Mouse (Mus musculus) right cerebral cortex, postnatal 25 days (tissue): ENCODE measurements around the gene Nlrp4a.
"Not testable (repeated sequence)": the region's sequence is repeated elsewhere in the genome, so short reads cannot be mapped to it uniquely, and the experiment has no call there.

Experiments used
- DNase-seq: peaks from one replicate; pipeline ENCODE4 v3.0.0; 2022

Nlrp4a gene

DNA sequence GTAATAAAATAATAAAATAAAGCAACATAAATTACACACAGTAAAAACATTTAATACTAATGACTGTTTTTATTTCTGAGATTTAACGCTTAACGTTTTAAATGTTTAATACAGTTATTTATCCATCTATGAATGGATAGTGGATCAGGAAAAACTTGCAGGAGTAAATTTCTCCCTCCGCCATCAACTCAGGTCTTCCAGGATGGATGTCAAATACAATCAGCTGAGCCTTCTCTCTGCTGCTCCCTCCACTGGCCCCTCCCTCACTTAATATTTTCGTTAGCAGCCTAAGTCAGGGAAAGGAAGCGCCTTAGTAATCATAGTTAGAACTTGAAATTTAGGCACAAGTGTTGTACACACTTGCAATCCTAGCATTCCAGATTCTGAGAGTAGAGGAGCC is at the start of gene Nlrp4a:
Gene Nlrp4a, plus strand, starts transcription at position 301 of the 400 bp plus-strand sequence.
- no peak for DNase-seq

DNA sequence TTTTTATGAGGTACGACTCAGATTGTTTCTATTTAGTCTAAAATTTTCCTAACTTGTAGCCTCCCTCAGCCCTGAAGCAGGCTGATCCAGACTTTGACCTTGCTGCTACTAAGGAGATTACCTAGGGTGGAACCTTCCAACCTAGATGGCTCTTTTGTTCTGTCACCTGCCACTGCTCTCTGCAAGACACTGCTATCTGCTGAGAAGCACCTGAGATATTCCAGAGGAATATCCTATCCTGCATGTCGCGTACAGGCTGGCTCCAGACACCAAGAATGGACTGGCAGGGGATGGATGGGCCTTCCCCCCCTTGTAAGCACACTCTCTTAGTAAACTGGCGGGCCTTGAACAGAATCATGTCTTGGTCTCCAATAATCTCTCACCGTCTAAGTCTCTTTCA is 48.2 kb upstream of the Nlrp4a start:
- DNase-seq, result not testable (repeated sequence)

DNA sequence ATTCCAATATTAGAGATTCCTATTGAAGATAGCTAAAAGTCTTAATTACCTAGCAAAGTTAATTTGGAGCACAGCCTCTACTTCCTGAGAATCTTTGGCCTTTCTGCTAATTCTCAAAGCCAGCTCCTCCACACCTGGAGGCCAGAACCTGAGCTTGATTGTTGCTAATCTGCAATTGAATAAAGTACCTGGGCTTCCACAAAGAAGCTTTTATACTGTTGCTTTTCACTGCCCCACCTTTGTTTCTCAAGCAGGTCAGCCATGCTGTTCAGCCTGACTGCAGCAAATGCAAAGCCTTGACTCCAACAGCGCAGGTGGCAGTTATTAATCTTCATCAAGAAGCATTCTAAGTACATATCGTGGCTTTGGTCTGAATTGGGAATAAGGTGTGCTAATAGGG is 43.8 kb upstream of the Nlrp4a start:
- DNase-seq, result not testable (repeated sequence)

DNA sequence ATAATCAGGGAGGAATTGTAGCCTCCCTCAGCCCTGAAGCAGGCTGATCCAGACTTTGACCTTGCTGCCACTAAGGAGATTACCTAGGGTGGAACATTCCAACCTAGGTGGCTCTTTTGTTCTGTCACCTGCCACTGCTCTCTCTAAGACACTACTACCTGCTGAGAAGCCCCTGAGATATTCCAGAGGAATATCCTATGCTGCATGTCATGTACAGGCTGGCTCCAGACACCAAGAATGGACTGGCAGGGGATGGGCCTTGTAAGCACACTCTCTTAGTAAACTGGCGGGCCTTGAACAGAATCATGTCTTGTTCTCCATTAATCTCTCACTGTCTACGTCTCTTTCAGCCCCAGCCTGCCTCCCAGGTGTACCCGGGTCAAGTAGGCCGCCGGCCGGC is 43.1 kb upstream of the Nlrp4a start:
- DNase-seq, result not testable (repeated sequence)

DNA sequence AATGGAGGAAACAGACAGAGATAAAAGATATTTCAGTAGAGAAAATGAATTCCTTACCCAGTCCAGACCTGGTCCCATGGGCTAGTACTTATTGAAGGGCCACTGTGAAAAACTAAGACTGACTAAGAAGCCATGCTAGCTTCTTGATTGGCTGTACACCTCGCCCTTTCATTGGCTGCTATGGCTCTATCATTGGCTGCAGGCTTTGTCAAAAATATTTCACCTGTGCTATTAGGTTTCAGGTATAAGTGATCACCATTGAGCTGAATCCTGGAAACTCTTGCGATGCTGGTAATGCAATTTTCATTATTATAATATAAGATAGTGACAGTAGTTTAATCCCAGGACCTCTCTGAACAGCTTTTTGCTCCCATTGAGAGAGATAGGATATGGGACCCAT is 31.3 kb upstream of the Nlrp4a start, which contains the start of gene Nlrp9c:
Gene Nlrp9c, minus strand, starts transcription at position 101 of the 400 bp plus-strand sequence.
- not testable (repeated sequence) for DNase-seq

DNA sequence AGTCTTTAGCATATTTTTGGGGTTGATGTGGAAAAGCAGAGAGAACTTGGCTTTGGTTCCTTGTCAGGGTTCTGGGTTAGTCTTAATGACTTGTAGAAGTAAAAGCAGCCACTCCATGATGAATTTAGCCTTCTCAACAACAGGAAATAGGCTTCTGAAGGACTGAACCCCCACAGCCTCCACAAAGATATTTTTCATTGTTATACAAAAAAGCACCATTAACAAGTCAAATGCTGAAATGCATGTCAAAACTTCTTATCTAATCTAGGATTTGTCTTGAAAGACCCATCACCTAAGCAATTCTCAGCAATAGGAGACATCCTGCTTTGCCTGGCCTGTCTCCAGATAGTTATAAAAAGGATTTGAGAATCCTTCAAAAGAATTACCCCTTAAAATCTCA is 41.8 kb downstream of the Nlrp4a start:
- no peak for DNase-seq

DNA sequence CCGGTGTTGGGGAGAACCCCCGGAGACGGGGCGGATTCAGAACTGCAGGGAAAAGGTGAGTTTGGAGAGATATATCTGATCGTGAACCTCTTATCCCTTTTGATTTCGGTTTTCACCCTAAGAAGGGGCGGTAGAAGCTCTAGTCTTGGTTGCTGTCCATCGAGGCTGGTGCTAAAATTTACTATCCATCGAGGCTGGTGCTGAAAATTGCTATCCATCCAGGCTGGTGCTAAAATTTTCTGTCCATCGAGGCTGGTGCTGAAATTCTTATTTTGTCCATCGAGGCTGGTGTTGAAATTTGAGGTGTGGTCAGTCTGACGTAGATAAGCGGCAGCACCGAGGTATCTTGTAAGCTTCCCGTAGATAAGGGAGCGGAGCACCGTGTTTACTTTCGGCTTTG is 54.6 kb downstream of the Nlrp4a start:
- DNase-seq, result not testable (repeated sequence)
